Mouse (Mus musculus) heart, adult 10 weeks (tissue): Measurements from ENCODE around the gene Calca. TPM values are rescaled to one million over a fixed set of nuclear protein-coding genes. Genes with fewer than 3 reads are reported as not detected.

Source experiments
- polyA plus RNA-seq: library from polyadenylated mRNA; stranded (reverse); fragments of 350-450 nt; fragmentation: Illumina TruSeq; extraction: RNeasy Lipid Tissue Mini Kit (QIAGEN cat#74804); gene quantifications from one replicate; pipeline ENCODE4 v1.2.3, GENCODE M21; 2014; ENCODE audit warnings: low read depth, low replicate concordance

The Calca gene
- polyA plus RNA-seq: not detected

GRCm38 (mm10) chr7:114636102-114636501 is at the start of gene Calca:
Gene Calca (minus strand): TSS chr7:114636357.

Other genes with a start within 250 kb of the Calca start
- 3.1 TPM for gene Pde3b, start 221.1 kb downstream of the Calca start, polyA plus RNA-seq
- gene Cyp2r1, start 73.4 kb downstream of the Calca start, polyA plus RNA-seq: 0.68 TPM
- 0.52 TPM for gene Calcb, start 82.3 kb upstream of the Calca start, polyA plus RNA-seq
- gene Insc, start 107.3 kb upstream of the Calca start, polyA plus RNA-seq: 1.4 TPM